Mouse (Mus musculus) G1E (cell line): ENCODE data around the gene Cfap100. TPM values are rescaled to one million over a fixed set of nuclear protein-coding genes. Genes with fewer than 3 reads are reported as not detected.

Source experiments
- ATAC-seq: 2 replicates; pipeline ENCODE4 v1.8.0; 2016; ENCODE audit warnings: mild to moderate bottlenecking; ENCODE audit not compliant: insufficient number of reproducible peaks, poor library complexity, low FRiP score, severe bottlenecking; ENCODE audit errors: extremely low read depth
- DNase-seq: peaks from one replicate; pipeline ENCODE4 v3.0.0; 2012; ENCODE audit warnings: low spot score
- H3K27me3 ChIP-seq: 2 replicates; pipeline ENCODE4 v1.6.1; 2012; ENCODE audit warnings: mild to moderate bottlenecking, low read length, inconsistent platforms; ENCODE audit not compliant: insufficient read depth
- H3K36me3 ChIP-seq: replicated peaks from 2 replicates; pipeline ENCODE3; 2012; ENCODE audit warnings: mild to moderate bottlenecking, inconsistent platforms
- H3K4me1 ChIP-seq: 2 replicates; pipeline ENCODE4 v1.6.1; 2012; ENCODE audit warnings: low read depth, low read length, inconsistent platforms, mixed read lengths; ENCODE audit not compliant: insufficient read depth
- H3K4me3 ChIP-seq: 2 replicates; pipeline ENCODE4 v1.5.1; 2012; ENCODE audit warnings: low read depth, mild to moderate bottlenecking, inconsistent platforms, low read length, moderate library complexity, mixed read lengths
- H3K9me3 ChIP-seq: replicated peaks from 2 replicates; pipeline ENCODE4 v1.6.1; 2012; ENCODE audit warnings: inconsistent platforms
- CTCF ChIP-seq: IDR thresholded peaks from 2 replicates; pipeline ENCODE4 v1.5.1; 2012; ENCODE audit warnings: low read depth, low read length, inconsistent platforms, mixed read lengths
- GATA1 ChIP-seq: IDR thresholded peaks from 2 replicates; pipeline ENCODE4 v1.6.1; 2012; ENCODE audit warnings: borderline replicate concordance, low read length, inconsistent platforms, mixed read lengths
- GATA2 ChIP-seq: IDR thresholded peaks from 2 replicates; pipeline ENCODE4 v1.6.1; 2012; ENCODE audit warnings: low read depth, low read length, inconsistent platforms, borderline replicate concordance
- POLR2AphosphoS5 ChIP-seq: IDR thresholded peaks from 2 replicates; pipeline ENCODE4 v1.6.1; 2012; ENCODE audit warnings: low read depth, low read length, inconsistent platforms; ENCODE audit not compliant: insufficient replicate concordance
- TAL1 ChIP-seq: conservative IDR thresholded peaks from 2 replicates; pipeline ENCODE4 v1.6.1; 2012; ENCODE audit warnings: low read depth, low read length, inconsistent platforms, mixed read lengths
- polyA plus RNA-seq: library from polyadenylated mRNA; stranded (reverse); fragments of >175 nt; gene quantifications from 2 replicates; pipeline ENCODE4 v1.2.3, GENCODE M21; 2012
- total RNA-seq, 2 experiments: library from RNA; stranded (forward) in 1 of 2; stranded (reverse) in 1 of 2; fragments of 200-1000 nt in 1 of 2; fragments of >200 nt in 1 of 2; fragmentation: Nextera tagmentation in 1 of 2; gene quantifications; 2 replicates each; pipeline ENCODE4 v1.2.3; 2014 to 2017

Cfap100 gene
- total RNA-seq (2014; fragmentation: Nextera tagmentation) (not detected in 2 replicates), total RNA-seq (2017) (0.27 TPM in 1 of 2 replicates, not detected in the other), polyA plus RNA-seq (not detected in 2 replicates)

DNA sequence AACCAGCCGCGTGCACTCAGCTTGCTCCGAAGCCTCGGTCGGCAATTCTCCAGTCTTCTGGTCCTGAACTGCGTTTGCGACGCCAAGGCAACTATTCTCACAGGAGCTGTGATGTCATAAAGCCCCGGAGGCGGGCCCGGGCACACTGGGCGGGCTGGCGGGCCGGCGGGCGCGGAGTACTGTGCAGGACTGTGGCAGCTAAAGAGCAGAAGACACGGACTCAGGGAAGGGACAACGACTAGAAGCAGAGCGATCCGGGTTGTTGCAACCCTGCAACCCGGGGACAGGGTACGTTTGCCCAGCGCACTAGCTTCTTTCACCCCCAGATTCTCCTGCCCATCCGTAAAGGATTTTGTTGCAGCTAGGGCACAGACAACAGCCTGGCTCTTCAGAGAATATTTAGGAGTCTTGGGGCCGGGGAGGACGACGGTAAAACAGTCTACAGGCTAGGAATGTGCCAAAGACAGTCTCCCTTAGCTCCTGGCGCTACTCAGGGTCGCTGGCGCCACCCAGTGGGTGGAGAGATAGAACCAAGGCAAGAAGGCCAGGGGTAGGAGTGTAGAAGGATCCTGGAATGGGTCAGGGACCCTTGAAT lies at the start of gene Cfap100:
Cfap100 (minus strand) TSS at position 418 of the 595 bp plus-strand sequence.
- DNase-seq (peak; percentile 30), ATAC-seq (no peak)
- Histone ChIP-seq H3K9me3 (no peaks in the 10 kb centered on the region), H3K36me3 (no peaks in the 10 kb centered on the region), H3K4me3 (peak within 1 kb of the TSS; percentile 40; the same call in 1 of the 2 replicates), H3K4me1 (peaks cover 9% of the 10 kb centered on the region), H3K27me3 (peaks cover 42% of the 10 kb centered on the region)
- no peak for TF ChIP-seq GATA1
- TF ChIP-seq TAL1 = no peak
- TF ChIP-seq POLR2AphosphoS5 = no peak
- no peak for TF ChIP-seq CTCF
- TF ChIP-seq GATA2 = no peak

DNA sequence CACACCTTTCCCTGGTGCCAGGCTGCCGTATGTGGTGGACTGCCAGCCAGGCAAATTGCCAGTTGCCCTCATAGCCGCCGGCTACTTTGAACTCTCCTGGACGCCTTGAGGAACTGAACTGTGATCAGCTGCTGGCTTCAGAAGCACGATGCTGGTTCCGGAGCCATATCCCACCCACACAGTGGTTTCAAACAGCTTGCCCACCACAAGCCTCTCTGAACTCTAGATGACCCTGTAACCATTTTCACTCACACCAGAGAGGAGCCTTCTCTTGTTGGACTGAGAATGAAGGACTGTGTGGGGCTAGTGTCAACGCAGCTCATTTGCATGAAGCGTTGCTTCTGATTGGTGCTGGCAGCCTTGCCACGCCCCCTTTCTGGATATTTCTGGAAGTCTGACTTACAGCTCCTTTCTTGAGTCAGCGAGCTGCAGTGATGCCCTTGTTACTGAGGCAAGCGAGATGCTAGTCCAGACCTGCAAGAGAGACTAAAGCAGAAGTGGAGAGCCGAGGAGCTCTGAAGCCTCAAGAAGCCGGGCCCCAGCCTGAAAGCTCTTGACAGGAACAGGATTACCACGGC lies 48.4 kb upstream of the Cfap100 start:
- ATAC-seq = no peak
- no peaks in the 10 kb centered on the region for H3K4me1 ChIP-seq
- no peak overlapping the region for H3K4me3 ChIP-seq
- DNase-seq = no peak
- peaks cover 20% of the 10 kb centered on the region for H3K27me3 ChIP-seq
- TF ChIP-seq CTCF (no peak), POLR2AphosphoS5 (no peak), GATA2 (no peak), TAL1 (no peak), GATA1 (no peak)
- H3K36me3 ChIP-seq = no peaks in the 10 kb centered on the region
- H3K9me3 ChIP-seq = no peaks in the 10 kb centered on the region

DNA sequence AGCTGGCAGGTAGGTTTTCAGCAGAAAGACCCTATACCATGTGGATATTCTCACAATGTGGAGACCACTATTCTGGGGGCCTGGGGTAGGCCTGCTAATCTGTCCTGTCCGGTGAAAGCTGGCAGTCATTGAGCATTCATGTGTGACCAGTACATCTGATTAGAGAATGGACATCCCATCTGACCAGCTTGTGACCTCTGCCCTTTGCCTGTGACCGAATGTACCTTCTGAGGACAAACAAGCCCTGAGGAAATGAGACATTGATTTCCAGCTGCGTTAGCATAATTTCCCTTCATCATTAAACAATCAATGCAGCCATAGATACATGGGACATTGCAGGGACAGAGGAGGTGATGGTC lies 47.2 kb upstream of the Cfap100 start:
- Histone ChIP-seq H3K4me3 (no peak overlapping the region), H3K36me3 (no peaks in the 10 kb centered on the region), H3K27me3 (peaks cover 30% of the 10 kb centered on the region), H3K4me1 (no peaks in the 10 kb centered on the region), H3K9me3 (no peaks in the 10 kb centered on the region)
- TF ChIP-seq TAL1 (no peak), GATA2 (no peak), POLR2AphosphoS5 (no peak), GATA1 (no peak), CTCF (no peak)
- ATAC-seq = no peak
- no peak for DNase-seq

DNA sequence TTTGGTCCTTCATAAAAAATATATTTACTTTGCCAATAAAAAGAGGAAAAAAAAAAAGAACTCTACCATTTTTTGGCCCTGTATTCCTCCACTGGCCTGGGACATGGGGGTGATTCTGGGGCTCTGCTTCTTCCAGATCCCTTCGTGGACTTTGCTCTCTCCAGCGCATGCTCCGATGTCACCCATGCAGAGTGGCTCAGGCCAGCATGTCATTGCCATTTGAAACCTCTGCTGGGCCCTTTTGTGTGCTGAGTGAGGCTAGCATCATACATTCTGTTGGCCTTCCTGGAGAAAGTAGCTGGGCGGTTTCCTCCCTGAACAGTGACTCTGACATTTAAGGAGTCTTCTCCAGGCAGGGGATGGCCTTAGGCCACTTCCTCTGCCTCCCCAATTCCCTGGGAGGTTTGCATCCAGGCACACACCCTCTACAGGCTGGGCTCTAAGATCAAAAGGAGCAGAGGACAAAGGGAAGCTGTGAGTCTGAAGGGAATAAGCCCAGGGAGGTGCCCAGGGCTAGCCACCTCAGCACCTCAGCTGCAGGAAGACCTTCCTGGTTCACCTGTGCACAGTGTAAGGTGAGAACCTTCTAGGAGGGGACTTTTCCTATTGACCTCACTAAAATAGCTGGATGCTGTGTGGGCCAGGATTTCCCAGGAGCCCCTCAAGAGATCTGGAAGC lies 46.7 kb upstream of the Cfap100 start:
- no peaks in the 10 kb centered on the region for H3K9me3 ChIP-seq
- H3K27me3 ChIP-seq = peaks cover 34% of the 10 kb centered on the region
- no peaks in the 10 kb centered on the region for H3K4me1 ChIP-seq
- H3K4me3 ChIP-seq = no peak overlapping the region
- no peaks in the 10 kb centered on the region for H3K36me3 ChIP-seq
- no peak for TF ChIP-seq GATA2
- no peak for TF ChIP-seq CTCF
- TF ChIP-seq GATA1 = no peak
- TF ChIP-seq TAL1 = no peak
- no peak for TF ChIP-seq POLR2AphosphoS5
- no peak for ATAC-seq
- no peak for DNase-seq

DNA sequence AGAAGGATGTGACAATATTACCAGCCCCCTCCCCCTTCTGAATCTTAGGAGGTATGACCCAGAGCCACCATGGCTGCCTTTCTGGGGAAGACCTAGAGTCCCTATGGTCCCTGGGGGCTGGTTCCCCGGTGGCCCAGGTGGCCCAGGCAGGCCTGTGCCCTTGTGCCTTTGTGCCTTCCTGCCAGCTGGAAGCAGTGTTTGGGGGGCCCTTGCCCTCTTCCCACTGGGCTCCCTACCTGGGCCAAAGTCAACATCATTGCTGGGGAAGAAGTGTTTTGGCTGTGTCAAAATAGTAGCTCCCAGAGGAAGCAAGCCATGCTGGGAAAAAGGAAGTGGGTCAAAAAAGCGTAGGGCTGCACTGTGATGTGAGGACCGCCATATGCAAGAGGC lies 45.8 kb upstream of the Cfap100 start:
- no peak for TF ChIP-seq GATA2
- TF ChIP-seq GATA1 = no peak
- no peak for TF ChIP-seq TAL1
- TF ChIP-seq POLR2AphosphoS5 = no peak
- TF ChIP-seq CTCF = no peak
- Histone ChIP-seq H3K4me1 (no peaks in the 10 kb centered on the region), H3K4me3 (no peak overlapping the region), H3K36me3 (no peaks in the 10 kb centered on the region), H3K27me3 (peaks cover 34% of the 10 kb centered on the region), H3K9me3 (no peaks in the 10 kb centered on the region)
- DNase-seq (no peak), ATAC-seq (no peak)
